33 mouse cellular contexts compared by ENCODE assay signal in the genomic region with DNA sequence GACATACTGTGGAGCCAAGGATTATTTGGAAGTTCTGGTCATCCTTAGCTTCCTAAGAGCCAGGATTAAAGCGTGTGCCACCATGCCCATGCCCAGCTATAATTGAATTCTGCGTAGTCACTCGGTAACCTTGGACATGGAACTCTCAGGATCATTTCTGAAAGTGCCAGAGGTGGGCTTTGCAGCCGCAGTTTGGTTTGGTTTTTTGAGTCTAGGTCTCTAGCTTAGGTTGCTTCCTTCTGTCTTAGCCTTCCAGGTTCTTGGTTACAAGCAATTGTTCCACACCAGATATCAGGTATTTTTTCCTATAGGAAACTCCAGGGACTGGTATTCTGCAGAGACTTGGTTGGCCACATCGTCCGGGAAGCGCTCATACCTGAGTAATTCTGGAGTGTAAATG.
"Had no signal": no experiment of that assay in that cellular context is flagged by ENCODE, and none has a peak within 500 bp of the region (broad histone marks: within the 10 kb centered on the region; RNA-seq: fewer than 3 reads in every experiment).

No protein-coding gene starts in this region.

- H3K27ac ChIP-seq: heart, embryonic 10.5 days; heart, embryonic 13.5 days; heart, embryonic 15.5 days; hindbrain, embryonic 10.5 days; hindbrain, embryonic 12.5 days; hindbrain, embryonic 13.5 days; hindbrain, embryonic 14.5 days; hindbrain, embryonic 15.5 days; hindbrain, postnatal 0 days; intestine, embryonic 15.5 days; kidney, embryonic 15.5 days; kidney, postnatal 0 days; layer of hippocampus, adult 2 months had no signal

- H3K27me3 ChIP-seq: heart, embryonic 12.5 days; heart, embryonic 13.5 days; heart, embryonic 15.5 days; hindbrain, embryonic 12.5 days; hindbrain, embryonic 13.5 days; hindbrain, embryonic 15.5 days; intestine, embryonic 15.5 days; kidney, embryonic 15.5 days had no signal

- H3K4me2 ChIP-seq: heart, embryonic 11.5 days; heart, embryonic 12.5 days; heart, embryonic 13.5 days; heart, embryonic 15.5 days; hindbrain, embryonic 12.5 days; hindbrain, embryonic 13.5 days; hindbrain, embryonic 14.5 days; hindbrain, embryonic 15.5 days; intestine, embryonic 15.5 days; kidney, embryonic 15.5 days had no signal

- H3K9ac ChIP-seq: heart, embryonic 12.5 days; heart, embryonic 13.5 days; heart, embryonic 15.5 days; hindbrain, embryonic 12.5 days; hindbrain, embryonic 13.5 days; hindbrain, embryonic 14.5 days; hindbrain, embryonic 15.5 days; intestine, embryonic 15.5 days; kidney, embryonic 15.5 days had no signal

- ATAC-seq: hindbrain, embryonic 16.5 days; hindbrain, postnatal 0 days; inflammation-experienced regulatory T-cells, adult 6 months; intestine, embryonic 15.5 days; intestine, embryonic 16.5 days; intestine, postnatal 0 days had no signal

- DNase-seq: heart, postnatal 10 days; heart, postnatal 14 days; heart, postnatal 4 days; kidney, adult 11 months; kidney, adult 18-20 months; kidney, adult 2 months; kidney, adult 8-10 months; kidney, adult 9 months; kidney, postnatal 10 days; kidney, postnatal 14 days; kidney, postnatal 36 days; kidney, postnatal 4 days; layer of hippocampus, adult 9-11 months; layer of hippocampus, postnatal 36 days had no signal

- H3K9me3 ChIP-seq: heart, embryonic 10.5 days; heart, embryonic 12.5 days; heart, embryonic 13.5 days; heart, embryonic 15.5 days; hindbrain, embryonic 10.5 days; hindbrain, embryonic 12.5 days; hindbrain, embryonic 13.5 days; hindbrain, embryonic 15.5 days; intestine, embryonic 15.5 days; kidney, embryonic 15.5 days had no signal

- H3K4me1 ChIP-seq: heart, embryonic 10.5 days; heart, embryonic 12.5 days; heart, embryonic 13.5 days; heart, embryonic 15.5 days; hindbrain, embryonic 10.5 days; hindbrain, embryonic 12.5 days; hindbrain, embryonic 13.5 days; hindbrain, embryonic 15.5 days; intestine, embryonic 15.5 days; kidney, embryonic 15.5 days had no signal

- H3K4me3 ChIP-seq: heart, embryonic 10.5 days; heart, embryonic 12.5 days; heart, embryonic 13.5 days; heart, embryonic 15.5 days; hindbrain, embryonic 10.5 days; hindbrain, embryonic 12.5 days; hindbrain, embryonic 13.5 days; hindbrain, embryonic 15.5 days; intestine, embryonic 15.5 days; kidney, embryonic 15.5 days; layer of hippocampus, adult 2 months had no signal
